Mouse (Mus musculus) hindbrain, embryonic 16.5 days (tissue): ENCODE measurements at regions not wholly inside any gene's neighbourhood (a gene's known extent, or its start where the extent isn't known, plus 50 kb on each side); places are given as distances from the start of the nearest gene placed in this dataset.
A peak's percentile ranks its signal among the peaks of the same experiment; 100 is the strongest.

ENCODE experiments used
- ATAC-seq: fragments of 200-750 bp; cut with Nextera tagmentation; 2 replicates; pipeline ENCODE4 v1.8.0; 2017; ENCODE audit warnings: moderate TSS enrichment, moderate library complexity
- H3K27ac ChIP-seq: fragments of 300-500 bp; sonication (generic); 2 replicates; pipeline ENCODE4 v1.5.1; 2014; ENCODE audit warnings: low read depth, mild to moderate bottlenecking, control low read depth, low read length, moderate library complexity
- H3K27me3 ChIP-seq: fragments of 300-500 bp; sonication (generic); replicated peaks from 2 replicates; pipeline ENCODE4 v1.6.1; 2014; ENCODE audit warnings: low read length; ENCODE audit not compliant: control insufficient read depth, insufficient read depth
- H3K36me3 ChIP-seq: fragments of 300-500 bp; sonication (generic); 2 replicates; pipeline ENCODE4 v1.6.1; 2014; ENCODE audit warnings: mild to moderate bottlenecking, low read length, moderate library complexity, mixed read lengths; ENCODE audit not compliant: control insufficient read depth, insufficient read depth
- H3K4me1 ChIP-seq: fragments of 300-500 bp; sonication (generic); 2 replicates; pipeline ENCODE4 v1.6.1; 2014; ENCODE audit warnings: low read depth, low read length; ENCODE audit not compliant: control insufficient read depth, insufficient read depth
- H3K4me2 ChIP-seq: fragments of 300-500 bp; sonication (generic); 2 replicates; pipeline ENCODE4 v1.6.1; 2014; ENCODE audit warnings: mild to moderate bottlenecking, low read length, control low read depth, moderate library complexity
- H3K4me3 ChIP-seq: fragments of 300-500 bp; sonication (generic); 2 replicates; pipeline ENCODE4 v1.5.1; 2014; ENCODE audit warnings: mild to moderate bottlenecking, low read length, control low read depth, moderate library complexity
- H3K9ac ChIP-seq: fragments of 300-500 bp; sonication (generic); 2 replicates; pipeline ENCODE4 v1.6.1; 2014; ENCODE audit warnings: low read depth, mild to moderate bottlenecking, control low read depth, low read length, moderate library complexity
- H3K9me3 ChIP-seq: fragments of 300-500 bp; sonication (generic); 2 replicates; pipeline ENCODE4 v1.6.1; 2014; ENCODE audit warnings: mild to moderate bottlenecking, low read length, moderate library complexity; ENCODE audit not compliant: control insufficient read depth
- WGBS: fragments of 180-500 bp; shearing (Covaris S2); extraction: QIAGEN DNeasy Blood & Tissue Kit; methylation state at CpG from one replicate; pipeline ENCODE4 v1.1.7; 2014; 5-methylcytosine and 5-hydroxymethylcytosine counted together

GRCm38 (mm10) chrX:11806896-11807252 is 353.3 kb downstream of the Bcor start:
- peak; percentile 12; the same call in 1 of the 2 replicates for ATAC-seq
- Histone ChIP-seq H3K27ac (peak overlapping the region; percentile 56; the same call in 1 of the 2 replicates), H3K36me3 (no peaks in the 10 kb centered on the region), H3K27me3 (peaks cover 13% of the 10 kb centered on the region), H3K9ac (peak overlapping the region; percentile 65), H3K4me1 (peaks cover 3% of the 10 kb centered on the region), H3K9me3 (no peaks in the 10 kb centered on the region), H3K4me3 (peak overlapping the region; percentile 44), H3K4me2 (peak overlapping the region; percentile 68)
- WGBS: 4% methylated on average over 22 of the region's 22 CpGs

- peaks cover 3% of the 10 kb centered on the region for H3K4me1 ChIP-seq
- WGBS: 5% methylated on average over 42 of the region's 71 CpGs
- no peaks in the 10 kb centered on the region for H3K36me3 ChIP-seq
- H3K27me3 ChIP-seq: peaks cover 13% of the 10 kb centered on the region
- peak; percentile 75 for ATAC-seq
- peak overlapping the region; percentile 65 for H3K9ac ChIP-seq
- H3K4me2 ChIP-seq: peak overlapping the region; percentile 68
- no peaks in the 10 kb centered on the region for H3K9me3 ChIP-seq
- peak overlapping the region; percentile 44 for H3K4me3 ChIP-seq
- H3K27ac ChIP-seq: peak overlapping the region; percentile 56
Observed at GRCm38 (mm10) chrX:11807253-11807882, 352.8 kb downstream of the Bcor start.

GRCm38 (mm10) chrX:11807883-11808262 is 352.3 kb downstream of the Bcor start:
- no peak for ATAC-seq
- H3K4me2 ChIP-seq: peak overlapping the region; percentile 68
- peaks cover 13% of the 10 kb centered on the region for H3K27me3 ChIP-seq
- H3K9ac ChIP-seq: peak overlapping the region; percentile 65
- H3K4me1 ChIP-seq: peaks cover 3% of the 10 kb centered on the region
- H3K27ac ChIP-seq: peak overlapping the region; percentile 56
- H3K4me3 ChIP-seq: peak overlapping the region; percentile 44
- H3K36me3 ChIP-seq: no peaks in the 10 kb centered on the region
- H3K9me3 ChIP-seq: no peaks in the 10 kb centered on the region
- 13% methylated on average over 9 of the region's 9 CpGs for WGBS

GRCm38 (mm10) chrX:11808911-11809310 is 351.2 kb downstream of the Bcor start:
- H3K9me3 ChIP-seq: no peaks in the 10 kb centered on the region
- no peak for ATAC-seq
- H3K36me3 ChIP-seq: no peaks in the 10 kb centered on the region

GRCm38 (mm10) chrX:11814861-11815260 is 345.3 kb downstream of the Bcor start:
- Histone ChIP-seq H3K4me1 (no peaks in the 10 kb centered on the region), H3K4me2 (no peak overlapping the region), H3K36me3 (no peaks in the 10 kb centered on the region), H3K9ac (no peak overlapping the region), H3K27ac (no peak overlapping the region), H3K4me3 (no peak overlapping the region), H3K27me3 (no peaks in the 10 kb centered on the region; the same call in 1 of the 2 replicates), H3K9me3 (no peaks in the 10 kb centered on the region)
- ATAC-seq: peak; percentile 58; the same call in 1 of the 2 replicates
- 39% methylated on average over 9 of the region's 9 CpGs for WGBS

More at GRCm38 (mm10) chrX:11808911-11809310, 351.2 kb downstream of the Bcor start:
- WGBS: 48% methylated on average over 8 of the region's 8 CpGs
- H3K27ac ChIP-seq: no peak overlapping the region
- H3K27me3 ChIP-seq: peaks cover 13% of the 10 kb centered on the region
- H3K9ac ChIP-seq: no peak overlapping the region
- no peak overlapping the region for H3K4me2 ChIP-seq
- no peak overlapping the region for H3K4me3 ChIP-seq
- peaks cover 3% of the 10 kb centered on the region for H3K4me1 ChIP-seq

GRCm38 (mm10) chrX:11815864-11816263 is 344.3 kb downstream of the Bcor start:
- Histone ChIP-seq H3K9ac (no peak overlapping the region), H3K4me3 (no peak overlapping the region), H3K9me3 (no peaks in the 10 kb centered on the region), H3K36me3 (no peaks in the 10 kb centered on the region), H3K27me3 (no peaks in the 10 kb centered on the region; the same call in 1 of the 2 replicates), H3K27ac (no peak overlapping the region), H3K4me1 (no peaks in the 10 kb centered on the region), H3K4me2 (no peak overlapping the region)
- WGBS: 83% methylated on average over 4 of the region's 4 CpGs
- no peak for ATAC-seq

GRCm38 (mm10) chrX:11818634-11819033 is 341.5 kb downstream of the Bcor start:
- Histone ChIP-seq H3K4me1 (peaks cover 2% of the 10 kb centered on the region; the same call in 1 of the 2 replicates), H3K9ac (no peak overlapping the region)

GRCm38 (mm10) chrX:11821165-11821564 is 339.0 kb downstream of the Bcor start:
- Histone ChIP-seq H3K27ac (no peak overlapping the region), H3K4me1 (peaks cover 2% of the 10 kb centered on the region; the same call in 1 of the 2 replicates), H3K4me3 (no peak overlapping the region), H3K36me3 (no peaks in the 10 kb centered on the region), H3K9ac (no peak overlapping the region), H3K27me3 (peaks cover 7% of the 10 kb centered on the region; the same call in 1 of the 2 replicates), H3K9me3 (no peaks in the 10 kb centered on the region), H3K4me2 (no peak overlapping the region)
- 56% methylated on average over 2 of the region's 2 CpGs for WGBS
- ATAC-seq: no peak

More at GRCm38 (mm10) chrX:11818634-11819033, 341.5 kb downstream of the Bcor start:
- H3K27ac ChIP-seq: no peak overlapping the region
- 97% methylated on average over 3 of the region's 3 CpGs for WGBS
- no peak overlapping the region for H3K4me3 ChIP-seq
- H3K9me3 ChIP-seq: no peaks in the 10 kb centered on the region
- no peak for ATAC-seq
- H3K27me3 ChIP-seq: peaks cover 6% of the 10 kb centered on the region; the same call in 1 of the 2 replicates
- no peak overlapping the region for H3K4me2 ChIP-seq
- H3K36me3 ChIP-seq: no peaks in the 10 kb centered on the region

GRCm38 (mm10) chrX:11821880-11822768 is 338.0 kb downstream of the Bcor start:
- Histone ChIP-seq H3K36me3 (no peaks in the 10 kb centered on the region), H3K4me1 (peaks cover 4% of the 10 kb centered on the region; the same call in 1 of the 2 replicates), H3K27me3 (peaks cover 7% of the 10 kb centered on the region; the same call in 1 of the 2 replicates), H3K27ac (no peak overlapping the region), H3K9ac (no peak overlapping the region), H3K9me3 (no peaks in the 10 kb centered on the region), H3K4me2 (no peak overlapping the region), H3K4me3 (no peak overlapping the region)
- WGBS: 28% methylated on average over 14 of the region's 16 CpGs
- ATAC-seq: peak; percentile 96
